Mouse (Mus musculus) liver, embryonic 14.5 days (tissue): ENCODE data around the gene Syt6. TPM values are rescaled to one million over a fixed set of nuclear protein-coding genes. Genes with fewer than 3 reads are reported as not detected.
A peak's percentile ranks its signal among the peaks of the same experiment; 100 is the strongest.

ENCODE experiments used
- ATAC-seq: fragments of 200-750 bp; cut with Nextera tagmentation; 2 replicates; pipeline ENCODE4 v1.8.0; 2017; ENCODE audit warnings: moderate number of reproducible peaks, mild to moderate bottlenecking, moderate library complexity; ENCODE audit not compliant: insufficient read depth
- DNase-seq, 3 experiments: peaks; one replicate each; pipeline ENCODE4 v3.0.0-alpha.2; 2012 to 2013; ENCODE audit warnings: low read depth in 3 of 3, low spot score in 3 of 3
- H3K27ac ChIP-seq: fragments of 300-500 bp; sonication (generic); 2 replicates; pipeline ENCODE4 v1.5.1; 2014; ENCODE audit warnings: moderate library complexity, mild to moderate bottlenecking, control low read depth, inconsistent platforms
- H3K27me3 ChIP-seq: fragments of 300-500 bp; sonication (generic); 2 replicates; pipeline ENCODE4 v1.6.1; 2014; ENCODE audit warnings: mild to moderate bottlenecking, low read length, moderate library complexity; ENCODE audit not compliant: control insufficient read depth, insufficient read depth
- H3K36me3 ChIP-seq: fragments of 300-500 bp; sonication (generic); replicated peaks from 2 replicates; pipeline ENCODE4 v1.6.1; 2014; ENCODE audit warnings: low read depth; ENCODE audit not compliant: control insufficient read depth, insufficient read depth
- H3K4me1 ChIP-seq, 2 experiments: fragments of 200-500 bp in 1 of 2; fragments of 300-500 bp in 1 of 2; sonication (generic) in 1 of 2; replicated peaks; 2 replicates each; pipeline ENCODE4 v1.6.1; 2012 to 2014; ENCODE audit warnings: antibody characterized with exemption in 1 of 2, inconsistent platforms in 1 of 2, low read length in 1 of 2; ENCODE audit not compliant: control insufficient read depth in 2 of 2, insufficient read depth in 2 of 2
- H3K4me2 ChIP-seq: fragments of 300-500 bp; sonication (generic); 2 replicates; pipeline ENCODE4 v1.6.1; 2014; ENCODE audit warnings: low read depth, mild to moderate bottlenecking, control low read depth, moderate library complexity
- H3K4me3 ChIP-seq, 2 experiments: fragments of 200-500 bp in 1 of 2; fragments of 300-500 bp in 1 of 2; sonication (generic) in 1 of 2; 2 replicates each; pipeline ENCODE4 v1.5.1; 2012 to 2014; ENCODE audit warnings: low read depth in 2 of 2, low read length in 2 of 2, mild to moderate bottlenecking in 2 of 2, control low read depth in 1 of 2, inconsistent platforms in 1 of 2, moderate library complexity in 1 of 2; ENCODE audit not compliant: insufficient read depth in 1 of 2
- H3K9ac ChIP-seq: fragments of 300-500 bp; sonication (generic); replicated peaks from 2 replicates; pipeline ENCODE4 v1.6.1; 2014; ENCODE audit warnings: mild to moderate bottlenecking, control low read depth, moderate library complexity
- H3K9me3 ChIP-seq: fragments of 300-500 bp; sonication (generic); 2 replicates; pipeline ENCODE4 v1.6.1; 2016; ENCODE audit warnings: low read length, mixed read lengths; ENCODE audit not compliant: control insufficient read depth
- CTCF ChIP-seq: IDR thresholded peaks from 2 replicates; pipeline ENCODE4 v1.5.1; 2016; ENCODE audit warnings: antibody characterized with exemption, low read depth, control low read depth
- EP300 ChIP-seq: IDR thresholded peaks from 2 replicates; pipeline ENCODE4 v1.6.1; 2016; ENCODE audit warnings: antibody characterized with exemption, low read depth
- WGBS: fragments of 180-500 bp; shearing (Covaris S2); extraction: QIAGEN DNeasy Blood & Tissue Kit; methylation state at CpG from one replicate; pipeline ENCODE4 v1.1.7; 2014; ENCODE audit not compliant: insufficient replicate concordance; 5-methylcytosine and 5-hydroxymethylcytosine counted together
- polyA plus RNA-seq, 2 experiments: library from polyadenylated mRNA; depleted of rRNA in 1 of 2; stranded (reverse) in 1 of 2; unstranded in 1 of 2; fragments of >200 nt; fragmentation: Nextera tagmentation in 1 of 2; extraction: Ambion mirVana in 1 of 2; gene quantifications; 2 replicates each; pipeline versions ENCODE4 v1.2.1 to v1.2.3; 2012 to 2014

The Syt6 gene
- polyA plus RNA-seq, 2 experiments, result 0.01 TPM; not detected in 1

GRCm38 (mm10) chr3:103606660-103607595 lies 31.9 kb downstream of the Syt6 start:
- Histone ChIP-seq H3K27me3 (no peaks in the 10 kb centered on the region), H3K4me3 (no peak overlapping the region), H3K9me3 (no peaks in the 10 kb centered on the region), H3K9ac (no peak overlapping the region), H3K4me1 (no peaks in the 10 kb centered on the region), H3K27ac (no peak overlapping the region), H3K36me3 (no peaks in the 10 kb centered on the region), H3K4me2 (no peak overlapping the region)
- 63% methylated on average over 13 of the region's 13 CpGs for WGBS
- DNase-seq (no peak), ATAC-seq (no peak)
- TF ChIP-seq CTCF (no peak), EP300 (no peak)

GRCm38 (mm10) chr3:103610231-103610630 lies 35.2 kb downstream of the Syt6 start:
- TF ChIP-seq CTCF (no peak), EP300 (no peak)
- H3K36me3 ChIP-seq, result no peaks in the 10 kb centered on the region
- WGBS, result 75% methylated on average over 5 of the region's 5 CpGs
- no peak overlapping the region for H3K9ac ChIP-seq
- H3K4me2 ChIP-seq, result no peak overlapping the region
- no peak overlapping the region for H3K4me3 ChIP-seq
- H3K4me1 ChIP-seq, result no peaks in the 10 kb centered on the region
- no peaks in the 10 kb centered on the region for H3K27me3 ChIP-seq
- no peak overlapping the region for H3K27ac ChIP-seq
- DNase-seq, result no peak
- H3K9me3 ChIP-seq, result no peaks in the 10 kb centered on the region
- no peak for ATAC-seq

- no peaks in the 10 kb centered on the region for H3K27me3 ChIP-seq
- no peaks in the 10 kb centered on the region for H3K4me1 ChIP-seq
- H3K4me2 ChIP-seq, result no peak overlapping the region
- ATAC-seq (no peak), DNase-seq (no peak)
- H3K36me3 ChIP-seq, result no peaks in the 10 kb centered on the region
- no peak overlapping the region for H3K27ac ChIP-seq
- no peaks in the 10 kb centered on the region for H3K9me3 ChIP-seq
- H3K4me3 ChIP-seq, result no peak overlapping the region
- H3K9ac ChIP-seq, result no peak overlapping the region
- TF ChIP-seq EP300, result no peak
- no peak for TF ChIP-seq CTCF
- 51% methylated on average over 9 of the region's 9 CpGs for WGBS
Measured at GRCm38 (mm10) chr3:103612636-103613355, 37.8 kb downstream of the Syt6 start.

- no peak overlapping the region for H3K9ac ChIP-seq
- ATAC-seq (no peak), DNase-seq (no peak)
- WGBS, result 56% methylated on average over 4 of the region's 4 CpGs
- no peaks in the 10 kb centered on the region for H3K36me3 ChIP-seq
- H3K4me2 ChIP-seq, result no peak overlapping the region
- no peaks in the 10 kb centered on the region for H3K9me3 ChIP-seq
- H3K27ac ChIP-seq, result no peak overlapping the region
- no peak overlapping the region for H3K4me3 ChIP-seq
- TF ChIP-seq CTCF, result no peak
- no peak for TF ChIP-seq EP300
- H3K27me3 ChIP-seq, result no peaks in the 10 kb centered on the region
- H3K4me1 ChIP-seq, result no peaks in the 10 kb centered on the region
Measured at GRCm38 (mm10) chr3:103615621-103616020, 40.6 kb downstream of the Syt6 start.

- no peak for TF ChIP-seq EP300
- peak; percentile 16; the same call in 1 of the 2 replicates for TF ChIP-seq CTCF
- ATAC-seq (no peak), DNase-seq (no peak)
- Histone ChIP-seq H3K4me2 (no peak overlapping the region), H3K4me1 (no peaks in the 10 kb centered on the region), H3K4me3 (no peak overlapping the region), H3K9me3 (no peaks in the 10 kb centered on the region), H3K36me3 (no peaks in the 10 kb centered on the region), H3K27me3 (no peaks in the 10 kb centered on the region), H3K27ac (no peak overlapping the region), H3K9ac (no peak overlapping the region)
- 18% methylated on average over 6 of the region's 6 CpGs for WGBS
Measured at GRCm38 (mm10) chr3:103616981-103617380, 42.0 kb downstream of the Syt6 start.
